Mouse (Mus musculus) liver (tissue): ENCODE data around the gene Thsd7a.

ENCODE experiments used
- DNase-seq: peaks from one replicate; pipeline ENCODE4 v3.0.0-alpha.2; 2020; ENCODE audit warnings: mixed read lengths

Gene Thsd7a

GRCm38 (mm10) chr6:12748787-12749530 is at the start of gene Thsd7a:
TSS of gene Thsd7a (minus strand) at chr6:12749410.
- peak; percentile 25 for DNase-seq

- DNase-seq = no peak
Measured at GRCm38 (mm10) chr6:12787129-12787528, 37.9 kb upstream of the Thsd7a start.

- DNase-seq = no peak
Measured at GRCm38 (mm10) chr6:12786378-12786982, 37.3 kb upstream of the Thsd7a start.

- no peak for DNase-seq
Measured at GRCm38 (mm10) chr6:12784918-12785618, 35.9 kb upstream of the Thsd7a start.

GRCm38 (mm10) chr6:12772799-12773198 is 23.6 kb upstream of the Thsd7a start:
- DNase-seq = no peak

GRCm38 (mm10) chr6:12765191-12765590 is 16.0 kb upstream of the Thsd7a start:
- no peak for DNase-seq

GRCm38 (mm10) chr6:12764606-12765005 is 15.4 kb upstream of the Thsd7a start:
- DNase-seq = no peak

- no peak for DNase-seq
Measured at GRCm38 (mm10) chr6:12763816-12764215, 14.6 kb upstream of the Thsd7a start.

- DNase-seq = no peak
Measured at GRCm38 (mm10) chr6:12759328-12760193, 10.4 kb upstream of the Thsd7a start.

GRCm38 (mm10) chr6:12752297-12752696 is 3.1 kb upstream of the Thsd7a start:
- DNase-seq = no peak

- DNase-seq = no peak
Measured at GRCm38 (mm10) chr6:12750441-12750840, 1.2 kb upstream of the Thsd7a start.

GRCm38 (mm10) chr6:12749531-12750210 is 461 bp upstream of the Thsd7a start:
- DNase-seq = no peak

- no peak for DNase-seq
Measured at GRCm38 (mm10) chr6:12748454-12748786, 790 bp downstream of the Thsd7a start.

GRCm38 (mm10) chr6:12747856-12748450 is 1.3 kb downstream of the Thsd7a start:
- DNase-seq = no peak

- DNase-seq = no peak
Measured at GRCm38 (mm10) chr6:12742791-12743190, 6.4 kb downstream of the Thsd7a start.

GRCm38 (mm10) chr6:12733924-12734323 is 15.3 kb downstream of the Thsd7a start:
- DNase-seq = no peak

GRCm38 (mm10) chr6:12716071-12716470 is 33.1 kb downstream of the Thsd7a start:
- no peak for DNase-seq

GRCm38 (mm10) chr6:12712581-12712980 is 36.6 kb downstream of the Thsd7a start:
- no peak for DNase-seq

- no peak for DNase-seq
Measured at GRCm38 (mm10) chr6:12702925-12703324, 46.3 kb downstream of the Thsd7a start.

- no peak for DNase-seq
Measured at GRCm38 (mm10) chr6:12699089-12699488, 50.1 kb downstream of the Thsd7a start.

GRCm38 (mm10) chr6:12693689-12694088 is 55.5 kb downstream of the Thsd7a start:
- DNase-seq = no peak

GRCm38 (mm10) chr6:12693239-12693638 is 56.0 kb downstream of the Thsd7a start:
- DNase-seq = no peak
